Mouse (Mus musculus) urinary bladder, postnatal 36 days (tissue): ENCODE data around the gene Vmn1r120.
"Not testable (repeated sequence)": the region's sequence is repeated elsewhere in the genome, so short reads cannot be mapped to it uniquely, and the experiment has no call there.

ENCODE experiments used
- DNase-seq, 2 experiments: peaks; one replicate each; pipeline ENCODE4 v3.0.0; 2022; ENCODE audit warnings: low spot score in 2 of 2, mixed read lengths in 1 of 2

Vmn1r120 gene

GRCm38 (mm10) chr7:21053684-21054083, at the start of gene Vmn1r120:
Gene Vmn1r120, minus strand, starts transcription at chr7:21053784.
- not testable (repeated sequence) for DNase-seq

DNA sequence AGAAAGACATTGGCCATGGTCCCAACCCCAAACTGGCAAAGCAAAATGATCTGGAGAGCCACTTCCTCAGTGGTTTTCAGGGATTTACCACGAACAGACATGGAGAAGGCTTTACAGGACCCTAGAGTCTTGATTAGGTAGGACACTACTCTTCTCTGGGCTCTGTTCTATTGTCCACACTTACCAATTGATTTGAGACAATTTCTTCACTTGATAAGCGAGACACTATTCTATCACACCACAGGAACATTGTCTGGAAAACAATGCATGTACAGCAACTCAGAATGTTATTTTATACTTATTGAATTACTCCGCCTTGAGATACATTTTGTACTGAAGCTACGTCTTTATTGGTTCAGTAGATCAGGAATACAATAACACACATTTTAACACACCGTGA, 44.8 kb upstream of the Vmn1r120 start, which contains the start of gene Vmn1r121:
Vmn1r121 (minus strand) TSS at position 101 of the 400 bp plus-strand sequence.
- DNase-seq, result not testable (repeated sequence)

DNA sequence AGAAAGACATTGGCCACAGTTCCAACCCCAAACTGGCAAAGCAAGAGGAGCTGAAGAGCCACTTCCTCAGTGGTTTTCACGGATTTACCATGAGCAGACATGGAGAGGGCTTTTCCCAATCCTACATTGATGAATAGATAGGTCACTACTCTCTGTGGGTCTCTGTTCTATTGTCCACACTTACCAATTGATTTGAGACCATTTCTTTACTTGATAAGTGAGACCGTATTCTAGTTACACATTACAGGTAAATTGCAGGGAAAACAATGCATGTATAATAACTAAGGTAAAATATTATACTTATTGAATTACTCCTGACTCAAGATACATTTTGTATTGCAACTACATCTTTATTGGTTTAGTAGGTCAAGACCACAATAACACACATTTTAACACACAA, 41.2 kb downstream of the Vmn1r120 start, which contains the start of gene Vmn1r119:
Vmn1r119 (minus strand) TSS at position 101 of the 400 bp plus-strand sequence.
- DNase-seq, result not testable (repeated sequence)
